Mouse (Mus musculus): ENCODE data around the gene Abcb4. TPM values are rescaled to one million over a fixed set of nuclear protein-coding genes. Genes with fewer than 3 reads are reported as not detected.

Gene Abcb4
- polyA plus RNA-seq, 1 experiment from 2014 or later, result 0.74 TPM

GRCm38 (mm10) chr5:8877800-8878199, 15.7 kb upstream of the Abcb4 start:
- no peaks in the 10 kb centered on the region for H3K4me1 ChIP-seq
- ATAC-seq (ENCODE audit: low FRiP score, low read depth), result no peak
- no peak overlapping the region for H3K9ac ChIP-seq
- no peak overlapping the region for H3K27ac ChIP-seq
- H3K27me3 ChIP-seq, result no peaks in the 10 kb centered on the region
- no peaks in the 10 kb centered on the region for H3K9me3 ChIP-seq
- H3K36me3 ChIP-seq, result no peaks in the 10 kb centered on the region
- no peak overlapping the region for H3K4me2 ChIP-seq (replicated peaks)
- WGBS, result 76% methylated on average over 5 of the region's 5 CpGs
- no peak overlapping the region for H3K4me3 ChIP-seq

GRCm38 (mm10) chr5:8885837-8886236, 7.7 kb upstream of the Abcb4 start:
- H3K9me3 ChIP-seq, result no peaks in the 10 kb centered on the region; the same call in 1 of the 2 replicates
- no peak for ATAC-seq (ENCODE audit: low FRiP score, low read depth)
- 84% methylated on average over 2 of the region's 2 CpGs for WGBS
- H3K9ac ChIP-seq, result no peak overlapping the region
- no peaks in the 10 kb centered on the region for H3K4me1 ChIP-seq
- no peak overlapping the region for H3K4me3 ChIP-seq
- H3K27me3 ChIP-seq, result no peaks in the 10 kb centered on the region
- H3K36me3 ChIP-seq, result no peaks in the 10 kb centered on the region
- no peak overlapping the region for H3K4me2 ChIP-seq (replicated peaks)
- H3K27ac ChIP-seq, result no peak overlapping the region

- Histone ChIP-seq H3K4me2 (replicated peaks) (peak overlapping the region; percentile 92), H3K9me3 (no peaks in the 10 kb centered on the region; the same call in 1 of the 2 replicates), H3K4me3 (peak overlapping the region; percentile 64), H3K27ac (no peak overlapping the region), H3K9ac (peak overlapping the region; percentile 68), H3K27me3 (peaks cover 37% of the 10 kb centered on the region), H3K4me1 (peaks cover 10% of the 10 kb centered on the region), H3K36me3 (no peaks in the 10 kb centered on the region)
- no peak for ATAC-seq (ENCODE audit: low FRiP score, low read depth)
- WGBS, result 9% methylated on average over 15 of the region's 15 CpGs
These were observed 548 bp downstream of the Abcb4 start for GRCm38 (mm10) chr5:8894104-8894425.

- no peaks in the 10 kb centered on the region for H3K36me3 ChIP-seq
- WGBS, result 64% methylated on average over 15 of the region's 15 CpGs
- no peaks in the 10 kb centered on the region; the same call in 1 of the 2 replicates for H3K9me3 ChIP-seq
- no peak overlapping the region for H3K4me2 ChIP-seq (replicated peaks)
- H3K27me3 ChIP-seq, result peaks cover 37% of the 10 kb centered on the region
- peaks cover 10% of the 10 kb centered on the region for H3K4me1 ChIP-seq
- no peak for ATAC-seq (ENCODE audit: low FRiP score, low read depth)
- H3K9ac ChIP-seq, result no peak overlapping the region
- no peak overlapping the region for H3K27ac ChIP-seq
- H3K4me3 ChIP-seq, result no peak overlapping the region
These were observed 1.3 kb downstream of the Abcb4 start for GRCm38 (mm10) chr5:8894641-8895490.

GRCm38 (mm10) chr5:8896198-8896597, 2.7 kb downstream of the Abcb4 start:
- H3K9me3 ChIP-seq, result no peaks in the 10 kb centered on the region
- 62% methylated on average over 1 of the region's 1 CpGs for WGBS
- no peaks in the 10 kb centered on the region for H3K36me3 ChIP-seq

GRCm38 (mm10) chr5:8898246-8898645, 4.7 kb downstream of the Abcb4 start:
- no peak for ATAC-seq (ENCODE audit: low FRiP score, low read depth)
- 72% methylated on average over 3 of the region's 3 CpGs for WGBS
- H3K27ac ChIP-seq, result no peak overlapping the region
- no peak overlapping the region for H3K4me2 ChIP-seq (replicated peaks)
- peaks cover 5% of the 10 kb centered on the region for H3K4me1 ChIP-seq
- no peak overlapping the region for H3K4me3 ChIP-seq
- H3K9me3 ChIP-seq, result no peaks in the 10 kb centered on the region
- H3K9ac ChIP-seq, result no peak overlapping the region
- H3K27me3 ChIP-seq, result peaks cover 23% of the 10 kb centered on the region
- no peaks in the 10 kb centered on the region for H3K36me3 ChIP-seq

More at GRCm38 (mm10) chr5:8896198-8896597, 2.7 kb downstream of the Abcb4 start:
- Histone ChIP-seq H3K9ac (no peak overlapping the region), H3K4me3 (no peak overlapping the region), H3K27ac (no peak overlapping the region), H3K27me3 (peaks cover 37% of the 10 kb centered on the region), H3K4me1 (peaks cover 10% of the 10 kb centered on the region), H3K4me2 (replicated peaks) (no peak overlapping the region)
- ATAC-seq (ENCODE audit: low FRiP score, low read depth), result no peak

- Histone ChIP-seq H3K27ac (no peak overlapping the region), H3K27me3 (no peaks in the 10 kb centered on the region), H3K4me1 (no peaks in the 10 kb centered on the region), H3K4me2 (replicated peaks) (no peak overlapping the region), H3K9ac (no peak overlapping the region), H3K4me3 (no peak overlapping the region), H3K36me3 (no peaks in the 10 kb centered on the region), H3K9me3 (no peaks in the 10 kb centered on the region)
- ATAC-seq (ENCODE audit: low FRiP score, low read depth), result no peak
- WGBS, result 68% methylated on average over 1 of the region's 1 CpGs
These were observed 7.5 kb downstream of the Abcb4 start for GRCm38 (mm10) chr5:8901001-8901400.

- WGBS, result 75% methylated on average over 6 of the region's 6 CpGs
- ATAC-seq (ENCODE audit: low FRiP score, low read depth), result no peak
- no peak overlapping the region for H3K27ac ChIP-seq
- H3K27me3 ChIP-seq, result no peaks in the 10 kb centered on the region
- no peak overlapping the region for H3K4me2 ChIP-seq (replicated peaks)
- H3K4me1 ChIP-seq, result no peaks in the 10 kb centered on the region
- no peak overlapping the region for H3K9ac ChIP-seq
- no peaks in the 10 kb centered on the region for H3K9me3 ChIP-seq
- H3K36me3 ChIP-seq, result no peaks in the 10 kb centered on the region
- no peak overlapping the region for H3K4me3 ChIP-seq
These were observed 8.8 kb downstream of the Abcb4 start for GRCm38 (mm10) chr5:8902141-8902817.

- Histone ChIP-seq H3K36me3 (no peaks in the 10 kb centered on the region), H3K4me1 (no peaks in the 10 kb centered on the region), H3K9me3 (no peaks in the 10 kb centered on the region), H3K4me3 (no peak overlapping the region), H3K27ac (no peak overlapping the region), H3K4me2 (replicated peaks) (no peak overlapping the region), H3K9ac (no peak overlapping the region), H3K27me3 (no peaks in the 10 kb centered on the region)
- no peak for ATAC-seq (ENCODE audit: low FRiP score, low read depth)
- 89% methylated on average over 6 of the region's 6 CpGs for WGBS
These were observed 11.0 kb downstream of the Abcb4 start for GRCm38 (mm10) chr5:8904539-8904938.

- no peak overlapping the region for H3K9ac ChIP-seq
- no peak overlapping the region for H3K27ac ChIP-seq
- no peak overlapping the region for H3K4me2 ChIP-seq (replicated peaks)
- H3K36me3 ChIP-seq, result no peaks in the 10 kb centered on the region
- H3K4me1 ChIP-seq, result no peaks in the 10 kb centered on the region
- ATAC-seq (ENCODE audit: low FRiP score, low read depth), result no peak
- H3K9me3 ChIP-seq, result no peaks in the 10 kb centered on the region
- 80% methylated on average over 8 of the region's 8 CpGs for WGBS
- H3K4me3 ChIP-seq, result no peak overlapping the region
- no peaks in the 10 kb centered on the region for H3K27me3 ChIP-seq
These were observed 18.2 kb downstream of the Abcb4 start for GRCm38 (mm10) chr5:8911567-8912198.

GRCm38 (mm10) chr5:8916400-8916799, 22.9 kb downstream of the Abcb4 start:
- no peak overlapping the region for H3K4me2 ChIP-seq (replicated peaks)
- H3K9me3 ChIP-seq, result no peaks in the 10 kb centered on the region
- H3K36me3 ChIP-seq, result no peaks in the 10 kb centered on the region
- H3K4me3 ChIP-seq, result no peak overlapping the region
- 93% methylated on average over 2 of the region's 2 CpGs for WGBS
- no peaks in the 10 kb centered on the region for H3K27me3 ChIP-seq
- no peak overlapping the region for H3K9ac ChIP-seq
- ATAC-seq (ENCODE audit: low FRiP score, low read depth), result no peak
- H3K27ac ChIP-seq, result no peak overlapping the region
- H3K4me1 ChIP-seq, result no peaks in the 10 kb centered on the region

- Histone ChIP-seq H3K4me3 (no peak overlapping the region), H3K9ac (no peak overlapping the region), H3K9me3 (no peaks in the 10 kb centered on the region), H3K27me3 (no peaks in the 10 kb centered on the region), H3K27ac (no peak overlapping the region), H3K36me3 (no peaks in the 10 kb centered on the region), H3K4me2 (replicated peaks) (no peak overlapping the region), H3K4me1 (no peaks in the 10 kb centered on the region)
- 47% methylated on average over 6 of the region's 6 CpGs for WGBS
- ATAC-seq (ENCODE audit: low FRiP score, low read depth), result no peak
These were observed 23.6 kb downstream of the Abcb4 start for GRCm38 (mm10) chr5:8917069-8917468.
